Mouse (Mus musculus) forebrain, embryonic 16.5 days (tissue): ENCODE measurements around the gene Tas2r129. TPM values are rescaled to one million over a fixed set of nuclear protein-coding genes. Genes with fewer than 3 reads are reported as not detected.
"Not testable (repeated sequence)": the region's sequence is repeated elsewhere in the genome, so short reads cannot be mapped to it uniquely, and the experiment has no call there.

Experiments used
- ATAC-seq: fragments of 200-750 bp; cut with Nextera tagmentation; 2 replicates; pipeline ENCODE4 v1.8.0; 2017; ENCODE audit warnings: mild to moderate bottlenecking, moderate library complexity
- H3K27ac ChIP-seq: fragments of 300-500 bp; sonication (generic); 2 replicates; pipeline ENCODE4 v1.5.1; 2014; ENCODE audit warnings: low read length, control low read depth
- H3K27me3 ChIP-seq: fragments of 300-500 bp; sonication (generic); replicated peaks from 2 replicates; pipeline ENCODE4 v1.6.1; 2014; ENCODE audit warnings: low read length; ENCODE audit not compliant: control insufficient read depth, insufficient read depth
- H3K36me3 ChIP-seq: fragments of 300-500 bp; sonication (generic); 2 replicates; pipeline ENCODE4 v1.6.1; 2014; ENCODE audit not compliant: control insufficient read depth, insufficient read depth
- H3K4me1 ChIP-seq: fragments of 300-500 bp; sonication (generic); replicated peaks from 2 replicates; pipeline ENCODE4 v1.6.1; 2014; ENCODE audit warnings: low read length; ENCODE audit not compliant: control insufficient read depth, insufficient read depth
- H3K4me2 ChIP-seq: fragments of 300-500 bp; sonication (generic); 2 replicates; pipeline ENCODE4 v1.6.1; 2014; ENCODE audit warnings: mild to moderate bottlenecking, low read length, control low read depth
- H3K4me3 ChIP-seq: fragments of 300-500 bp; sonication (generic); replicated peaks from 2 replicates; pipeline ENCODE4 v1.5.1; 2014; ENCODE audit warnings: mild to moderate bottlenecking, low read length, control low read depth
- H3K9ac ChIP-seq: fragments of 300-500 bp; sonication (generic); replicated peaks from 2 replicates; pipeline ENCODE4 v1.6.1; 2014; ENCODE audit warnings: low read depth, low read length, control low read depth
- H3K9me3 ChIP-seq: fragments of 300-500 bp; sonication (generic); 2 replicates; pipeline ENCODE4 v1.6.1; 2016; ENCODE audit warnings: low read length; ENCODE audit not compliant: control insufficient read depth
- WGBS: fragments of 180-500 bp; shearing (Covaris S2); extraction: QIAGEN DNeasy Blood & Tissue Kit; methylation state at CpG from one replicate; pipeline ENCODE4 v1.1.7; 2014; 5-methylcytosine and 5-hydroxymethylcytosine counted together
- polyA plus RNA-seq: library from polyadenylated mRNA; unstranded; fragments of >200 nt; fragmentation: Nextera tagmentation; extraction: Ambion mirVana; gene quantifications from 2 replicates; pipeline ENCODE4 v1.2.1, GENCODE M21; 2015

Gene Tas2r129
- not detected in 2 replicates for polyA plus RNA-seq

GRCm38 (mm10) chr6:132950802-132951201 lies at the start of gene Tas2r129:
Gene Tas2r129 (plus strand): TSS chr6:132951102.
- H3K36me3 ChIP-seq = no peaks in the 10 kb centered on the region
- no peaks in the 10 kb centered on the region for H3K27me3 ChIP-seq
- no peaks in the 10 kb centered on the region for H3K9me3 ChIP-seq
- H3K9ac ChIP-seq = no peak within 1 kb of the TSS
- no peaks in the 10 kb centered on the region for H3K4me1 ChIP-seq
- H3K27ac ChIP-seq = no peak within 1 kb of the TSS
- no peak within 1 kb of the TSS for H3K4me2 ChIP-seq
- no peak for ATAC-seq
- 87% methylated on average over 2 of the region's 2 CpGs for WGBS
- H3K4me3 ChIP-seq = no peak within 1 kb of the TSS

- ATAC-seq = no peak
- H3K27ac ChIP-seq = no peak within 1 kb of the TSS
- H3K36me3 ChIP-seq = no peaks in the 10 kb centered on the region
- H3K4me1 ChIP-seq = no peaks in the 10 kb centered on the region
- H3K4me3 ChIP-seq = no peak within 1 kb of the TSS
- 83% methylated on average over 3 of the region's 3 CpGs for WGBS
- no peaks in the 10 kb centered on the region for H3K27me3 ChIP-seq
- no peak within 1 kb of the TSS for H3K9ac ChIP-seq
- H3K4me2 ChIP-seq = no peak within 1 kb of the TSS
- H3K9me3 ChIP-seq = no peaks in the 10 kb centered on the region
Observed at GRCm38 (mm10) chr6:132909351-132909750, 41.6 kb upstream of the Tas2r129 start, which contains the start of gene Tas2r125. Gene Tas2r125 (plus strand): TSS chr6:132909651.

- ATAC-seq, H3K4me2 ChIP-seq, H3K9me3 ChIP-seq, H3K4me3 ChIP-seq, H3K27ac ChIP-seq, H3K4me1 ChIP-seq, H3K36me3 ChIP-seq, H3K9ac ChIP-seq, H3K27me3 ChIP-seq: not testable (repeated sequence)
Observed at GRCm38 (mm10) chr6:132941376-132941775, 9.5 kb upstream of the Tas2r129 start.

GRCm38 (mm10) chr6:132957819-132958218 lies 6.9 kb downstream of the Tas2r129 start, which contains the start of gene Tas2r131:
Gene Tas2r131 (minus strand): TSS chr6:132957919.
- Histone ChIP-seq H3K9ac (no peak within 1 kb of the TSS), H3K27me3 (no peaks in the 10 kb centered on the region), H3K36me3 (no peaks in the 10 kb centered on the region), H3K4me3 (no peak within 1 kb of the TSS), H3K4me2 (no peak within 1 kb of the TSS), H3K9me3 (no peaks in the 10 kb centered on the region), H3K27ac (no peak within 1 kb of the TSS), H3K4me1 (no peaks in the 10 kb centered on the region)
- 75% methylated on average over 1 of the region's 1 CpGs for WGBS
- ATAC-seq = no peak

- no peaks in the 10 kb centered on the region for H3K9me3 ChIP-seq
- no peak within 1 kb of the TSS for H3K4me2 ChIP-seq
- no peak within 1 kb of the TSS for H3K4me3 ChIP-seq
- H3K27ac ChIP-seq = no peak within 1 kb of the TSS
- no peaks in the 10 kb centered on the region for H3K36me3 ChIP-seq
- no peaks in the 10 kb centered on the region for H3K4me1 ChIP-seq
- ATAC-seq = no peak
- no peak within 1 kb of the TSS for H3K9ac ChIP-seq
- WGBS = 72% methylated on average over 2 of the region's 2 CpGs
- no peaks in the 10 kb centered on the region for H3K27me3 ChIP-seq
Observed at GRCm38 (mm10) chr6:132980865-132981264, 30.0 kb downstream of the Tas2r129 start, which contains the start of gene Tas2r109. Gene Tas2r109 (minus strand): TSS chr6:132980965.

Other genes with a start within 250 kb of the Tas2r129 start
- gene Tas2r122, start 239.2 kb upstream of the Tas2r129 start, polyA plus RNA-seq = not detected in 2 replicates
- gene Tas2r115, start 213.1 kb upstream of the Tas2r129 start, polyA plus RNA-seq = not detected in 2 replicates
- gene Tas2r124, start 196.4 kb upstream of the Tas2r129 start, polyA plus RNA-seq = not detected in 2 replicates
- not detected in 2 replicates for gene Tas2r102, start 189.0 kb upstream of the Tas2r129 start, polyA plus RNA-seq
- gene Tas2r136, start 172.9 kb upstream of the Tas2r129 start, polyA plus RNA-seq = not detected in 2 replicates
- not detected in 2 replicates for gene Tas2r117, start 148.3 kb upstream of the Tas2r129 start, polyA plus RNA-seq
- gene Tas2r123, start 104.0 kb upstream of the Tas2r129 start, polyA plus RNA-seq = not detected in 2 replicates
- not detected in 2 replicates for gene Tas2r116, start 95.7 kb upstream of the Tas2r129 start, polyA plus RNA-seq
- gene Tas2r110, start 83.1 kb upstream of the Tas2r129 start, polyA plus RNA-seq = not detected in 2 replicates
- gene Tas2r113, start 58.1 kb upstream of the Tas2r129 start, polyA plus RNA-seq = not detected in 2 replicates
- not detected in 2 replicates for gene Tas2r125, start 41.5 kb upstream of the Tas2r129 start, polyA plus RNA-seq
- not detected in 2 replicates for gene Tas2r131, start 6.8 kb downstream of the Tas2r129 start, polyA plus RNA-seq
- gene Tas2r109, start 29.9 kb downstream of the Tas2r129 start, polyA plus RNA-seq = not detected in 2 replicates
- not detected in 2 replicates for gene Tas2r103, start 86.0 kb downstream of the Tas2r129 start, polyA plus RNA-seq
- not detected in 2 replicates for gene Tas2r140, start 104.7 kb downstream of the Tas2r129 start, polyA plus RNA-seq
- gene Smim10l1, start 153.8 kb downstream of the Tas2r129 start, polyA plus RNA-seq = 92.2 and 105 TPM in 2 replicates